Mouse (Mus musculus): ENCODE results near the gene Ncoa7. TPM values are rescaled to one million over a fixed set of nuclear protein-coding genes. Genes with fewer than 3 reads are reported as not detected.

Ncoa7 gene
- 8.1 and 11.2 TPM in 2 replicates for polyA plus RNA-seq (2012; rRNA removed)

GRCm38 (mm10) chr10:30802681-30803586 lies at the start of gene Ncoa7:
TSS of gene Ncoa7 (minus strand) at chr10:30803326.

DNA sequence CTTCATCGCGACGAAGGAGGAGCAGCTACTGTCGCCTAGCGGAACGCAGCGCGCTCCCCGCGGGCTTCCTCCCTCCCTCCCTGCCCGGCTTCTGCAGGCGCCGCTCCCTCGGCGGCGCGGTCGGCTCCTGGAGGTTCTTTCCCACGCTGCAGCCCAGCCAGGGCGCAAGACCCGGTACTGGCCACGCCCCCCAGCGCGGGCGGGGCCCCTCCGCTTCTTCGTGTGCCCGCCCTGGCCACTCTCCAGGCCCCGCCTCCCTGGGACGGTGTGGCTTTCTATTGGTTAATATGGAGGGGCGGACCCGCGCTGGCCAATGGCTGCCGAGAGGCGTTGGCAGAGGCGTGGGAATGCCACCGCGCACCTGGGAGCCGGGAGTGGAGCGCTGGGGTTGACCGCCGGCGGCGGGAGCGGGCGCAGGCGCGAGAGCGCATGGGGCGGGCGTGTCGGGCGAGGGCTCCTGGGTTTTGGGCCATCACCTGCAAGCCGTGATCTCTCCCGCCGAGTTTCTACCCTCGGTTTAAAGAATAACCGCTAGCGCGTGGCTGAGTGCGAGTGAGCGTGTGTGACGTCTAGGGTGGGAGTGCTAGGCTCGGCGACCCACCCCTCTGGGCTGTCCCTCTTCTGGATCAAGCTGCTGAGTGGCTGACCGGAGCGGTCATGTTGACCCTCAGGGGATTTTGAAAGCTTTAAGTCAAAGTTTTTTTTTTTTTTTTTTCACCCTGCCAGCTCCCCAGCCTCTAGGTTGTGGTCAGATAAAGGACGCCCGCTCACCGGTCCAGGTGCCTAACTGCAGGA lies 39.7 kb upstream of the Ncoa7 start, which contains the start of gene Hey2:
Gene Hey2, minus strand, starts transcription at position 159 of the 795 bp plus-strand sequence.

GRCm38 (mm10) chr10:30629513-30629912 lies 173.6 kb downstream of the Ncoa7 start, which contains the start of gene Hint3:
TSS of gene Hint3 (minus strand) at chr10:30629632.

GRCm38 (mm10) chr10:30600542-30600966 lies 202.6 kb downstream of the Ncoa7 start, which contains the start of gene Trmt11:
TSS of gene Trmt11 (minus strand) at chr10:30600749.

Other genes with a start within 250 kb of the Ncoa7 start
- 8.9 and 11.9 TPM in 2 replicates for gene Trmt11, start 202.6 kb downstream of the Ncoa7 start, polyA plus RNA-seq (2012; rRNA removed)
- gene Hint3, start 173.7 kb downstream of the Ncoa7 start, polyA plus RNA-seq (2012; rRNA removed): 7.4 and 9.9 TPM in 2 replicates
- gene Hey2, start 39.5 kb upstream of the Ncoa7 start, polyA plus RNA-seq (2012; rRNA removed): 6.0 and 11.6 TPM in 2 replicates